Mouse (Mus musculus): ENCODE measurements around the gene Scgb1b30. TPM values are rescaled to one million over a fixed set of nuclear protein-coding genes. Genes with fewer than 3 reads are reported as not detected.
"Not testable (repeated sequence)": the region's sequence is repeated elsewhere in the genome, so short reads cannot be mapped to it uniquely, and the experiment has no call there.

The Scgb1b30 gene
- total RNA-seq (2021), result not detected

GRCm38 (mm10) chr7:34094911-34095481, at the start of gene Scgb1b30:
TSS of gene Scgb1b30 (plus strand) at chr7:34095431.
- DNase-seq, result no peak

- DNase-seq, result not testable (repeated sequence)
These were observed 27.1 kb upstream of the Scgb1b30 start for GRCm38 (mm10) chr7:34068132-34068531.

- no peak for DNase-seq
These were observed 4.8 kb downstream of the Scgb1b30 start for GRCm38 (mm10) chr7:34100002-34100401.

- no peak for DNase-seq
These were observed 6.0 kb downstream of the Scgb1b30 start for GRCm38 (mm10) chr7:34101276-34101675.

GRCm38 (mm10) chr7:34109190-34109589, 14.0 kb downstream of the Scgb1b30 start:
- no peak for DNase-seq

- DNase-seq, result no peak
These were observed 21.4 kb downstream of the Scgb1b30 start for GRCm38 (mm10) chr7:34116601-34117000.

GRCm38 (mm10) chr7:34120636-34121035, 25.4 kb downstream of the Scgb1b30 start:
- not testable (repeated sequence) for DNase-seq

GRCm38 (mm10) chr7:34122987-34123720, 27.9 kb downstream of the Scgb1b30 start:
- DNase-seq, result peak in 1 of 2 experiments; percentile 23

GRCm38 (mm10) chr7:34125346-34125745, 30.1 kb downstream of the Scgb1b30 start:
- no peak for DNase-seq

GRCm38 (mm10) chr7:34126291-34126690, 31.1 kb downstream of the Scgb1b30 start:
- no peak for DNase-seq

- no peak for DNase-seq
These were observed 35.9 kb downstream of the Scgb1b30 start for GRCm38 (mm10) chr7:34131118-34131517.

GRCm38 (mm10) chr7:34131959-34132354, 36.7 kb downstream of the Scgb1b30 start:
- no peak for DNase-seq

- DNase-seq, result no peak
These were observed 37.3 kb downstream of the Scgb1b30 start for GRCm38 (mm10) chr7:34132355-34133079.

- peak; percentile 30 to 45 for DNase-seq
These were observed 38.0 kb downstream of the Scgb1b30 start, which contains the start of gene Wtip for GRCm38 (mm10) chr7:34133117-34133762. TSS of gene Wtip (minus strand) at chr7:34133268.

GRCm38 (mm10) chr7:34134336-34134735, 39.1 kb downstream of the Scgb1b30 start:
- DNase-seq, result no peak

- DNase-seq, result no peak
These were observed 44.3 kb downstream of the Scgb1b30 start for GRCm38 (mm10) chr7:34139493-34139892.

- no peak for DNase-seq
These were observed 45.9 kb downstream of the Scgb1b30 start for GRCm38 (mm10) chr7:34141123-34141522.

GRCm38 (mm10) chr7:34147193-34147592, 52.0 kb downstream of the Scgb1b30 start:
- DNase-seq, result no peak
